Mouse (Mus musculus) MEL (cell line): ENCODE results near the gene Cux1. TPM values are rescaled to one million over a fixed set of nuclear protein-coding genes. Genes with fewer than 3 reads are reported as not detected.

Experiments used
- DNase-seq: peaks from one replicate; pipeline ENCODE4 v3.0.0; 2011; ENCODE audit warnings: low read depth, low spot score
- H3K27ac ChIP-seq: 2 replicates; pipeline ENCODE4 v1.5.1; 2012; ENCODE audit warnings: low read depth, mild to moderate bottlenecking, control low read depth, low read length, moderate library complexity; ENCODE audit not compliant: control insufficient read depth
- H3K27me3 ChIP-seq, 2 experiments: fragments of 150-350 bp in 1 of 2; sonication (generic) in 1 of 2; 2 replicates each; pipeline ENCODE4 v1.6.1; 2012; ENCODE audit warnings: low read length in 2 of 2, mild to moderate bottlenecking in 2 of 2, improper control_type of control experiment in 1 of 2, moderate library complexity in 1 of 2; ENCODE audit not compliant: insufficient read depth in 2 of 2, control insufficient read depth in 1 of 2
- H3K36me3 ChIP-seq, 2 experiments: 2 replicates each; pipeline ENCODE4 v1.6.1; 2012 to 2014; ENCODE audit warnings: low read length in 2 of 2, improper control_type of control experiment in 1 of 2, inconsistent platforms in 1 of 2, mild to moderate bottlenecking in 1 of 2; ENCODE audit not compliant: insufficient read depth in 2 of 2, control insufficient read depth in 1 of 2
- H3K4me1 ChIP-seq, 2 experiments: fragments of 150-350 bp in 1 of 2; sonication (generic) in 1 of 2; 2 replicates each; pipeline ENCODE4 v1.6.1; 2012; ENCODE audit warnings: low read length in 2 of 2, improper control_type of control experiment in 1 of 2, mild to moderate bottlenecking in 1 of 2; ENCODE audit not compliant: insufficient read depth in 2 of 2, control insufficient read depth in 1 of 2
- H3K4me3 ChIP-seq, 2 experiments: fragments of 150-350 bp in 1 of 2; sonication (generic) in 1 of 2; 2 replicates each; pipeline ENCODE4 v1.5.1; 2012; ENCODE audit warnings: low read depth in 2 of 2, low read length in 2 of 2, mild to moderate bottlenecking in 2 of 2, moderate library complexity in 2 of 2, control low read depth in 1 of 2, improper control_type of control experiment in 1 of 2; ENCODE audit not compliant: control insufficient read depth in 1 of 2, insufficient read depth in 1 of 2
- H3K79me2 ChIP-seq: 2 replicates; pipeline ENCODE4 v1.6.1; 2012; ENCODE audit warnings: mild to moderate bottlenecking, low read length, moderate library complexity; ENCODE audit not compliant: control insufficient read depth, poor library complexity, insufficient read depth
- H3K9ac ChIP-seq: 2 replicates; pipeline ENCODE4 v1.6.1; 2012; ENCODE audit warnings: low read depth, mild to moderate bottlenecking, control low read depth, low read length, moderate library complexity; ENCODE audit not compliant: control insufficient read depth, poor library complexity, severe bottlenecking
- H3K9me3 ChIP-seq: fragments of 150-350 bp; sonication (generic); replicated peaks from 2 replicates; pipeline ENCODE4 v1.6.1; 2012; ENCODE audit warnings: mild to moderate bottlenecking, low read length, improper control_type of control experiment, moderate library complexity; ENCODE audit not compliant: insufficient read depth
- CTCF ChIP-seq, 3 experiments: IDR thresholded peaks in 2 of 3; conservative IDR thresholded peaks in 1 of 3; 2 replicates each; pipeline ENCODE4 v1.5.1; 2011 to 2012; ENCODE audit warnings: low read length in 3 of 3, low read depth in 2 of 3, mild to moderate bottlenecking in 2 of 3, improper control_type of control experiment in 1 of 3, inconsistent platforms in 1 of 3, mixed read lengths in 1 of 3, moderate library complexity in 1 of 3; ENCODE audit not compliant: control insufficient read depth in 1 of 3, insufficient read depth in 1 of 3, poor library complexity in 1 of 3, severe bottlenecking in 1 of 3
- ELF1 ChIP-seq: IDR thresholded peaks from 2 replicates; pipeline ENCODE4 v1.6.1; 2014; ENCODE audit warnings: low read depth, mild to moderate bottlenecking, inconsistent platforms, low read length, improper control_type of control experiment, moderate library complexity
- EP300 ChIP-seq, 2 experiments: IDR thresholded peaks; 2 replicates each; pipeline ENCODE4 v1.6.1; 2011; ENCODE audit warnings: improper control_type of control experiment in 2 of 2, low read length in 2 of 2, low read depth in 1 of 2, mild to moderate bottlenecking in 1 of 2
- ETS1 ChIP-seq: IDR thresholded peaks from 2 replicates; pipeline ENCODE4 v1.6.1; 2012; ENCODE audit warnings: low read depth, mild to moderate bottlenecking, inconsistent platforms, low read length, improper control_type of control experiment, moderate library complexity
- GABPA ChIP-seq: IDR thresholded peaks from 2 replicates; pipeline ENCODE4 v1.6.1; 2012; ENCODE audit warnings: low read depth, mild to moderate bottlenecking, inconsistent platforms, low read length, improper control_type of control experiment, moderate library complexity
- HCFC1 ChIP-seq: IDR thresholded peaks from 2 replicates; pipeline ENCODE4 v1.6.1; 2012; ENCODE audit warnings: low read depth, mild to moderate bottlenecking, inconsistent platforms, low read length, improper control_type of control experiment, moderate library complexity
- KAT2A ChIP-seq: conservative IDR thresholded peaks from 2 replicates; pipeline ENCODE4 v1.6.1; 2012; ENCODE audit warnings: low read depth, low read length, improper control_type of control experiment, inconsistent platforms
- MAFK ChIP-seq: IDR thresholded peaks from 2 replicates; pipeline ENCODE4 v1.6.1; 2011; ENCODE audit warnings: low read depth, mild to moderate bottlenecking, low read length, improper control_type of control experiment, borderline replicate concordance
- MAZ ChIP-seq: IDR thresholded peaks from 2 replicates; pipeline ENCODE4 v1.6.1; 2012; ENCODE audit warnings: low read depth, mild to moderate bottlenecking, inconsistent platforms, low read length, improper control_type of control experiment
- MEF2A ChIP-seq: IDR thresholded peaks from 2 replicates; pipeline ENCODE4 v1.6.1; 2014; ENCODE audit warnings: low read depth, mild to moderate bottlenecking, inconsistent platforms, low read length, improper control_type of control experiment; ENCODE audit not compliant: poor library complexity, insufficient replicate concordance, severe bottlenecking; ENCODE audit errors: extremely low read depth
- NRF1 ChIP-seq: IDR thresholded peaks from 2 replicates; pipeline ENCODE4 v1.6.1; 2014; ENCODE audit warnings: low read depth, mild to moderate bottlenecking, inconsistent platforms, low read length, improper control_type of control experiment, moderate library complexity; ENCODE audit not compliant: poor library complexity, insufficient read depth, severe bottlenecking
- POLR2AphosphoS5 ChIP-seq: IDR thresholded peaks from 2 replicates; pipeline ENCODE4 v1.6.1; 2012; ENCODE audit warnings: low read depth, borderline replicate concordance, mild to moderate bottlenecking, inconsistent platforms, low read length, moderate library complexity, mixed read lengths
- TBP ChIP-seq: IDR thresholded peaks from 2 replicates; pipeline ENCODE4 v1.8.0; 2011; ENCODE audit warnings: low read depth, low read length, improper control_type of control experiment
- TCF12 ChIP-seq: IDR thresholded peaks from 2 replicates; pipeline ENCODE4 v1.6.1; 2014; ENCODE audit warnings: low read depth, mild to moderate bottlenecking, inconsistent platforms, low read length, improper control_type of control experiment, moderate library complexity
- USF1 ChIP-seq: IDR thresholded peaks from 2 replicates; pipeline ENCODE4 v1.6.1; 2014; ENCODE audit warnings: low read depth, mild to moderate bottlenecking, inconsistent platforms, low read length, improper control_type of control experiment, moderate library complexity
- USF2 ChIP-seq, 2 experiments: IDR thresholded peaks; 2 replicates each; pipeline ENCODE4 v1.6.1; 2011 to 2012; ENCODE audit warnings: improper control_type of control experiment in 2 of 2, low read length in 2 of 2, borderline replicate concordance in 1 of 2, inconsistent platforms in 1 of 2, low read depth in 1 of 2, mild to moderate bottlenecking in 1 of 2; ENCODE audit not compliant: insufficient read depth in 1 of 2
- ZKSCAN1 ChIP-seq: IDR thresholded peaks from 2 replicates; pipeline ENCODE4 v1.6.1; 2012; ENCODE audit warnings: low read depth, mild to moderate bottlenecking, inconsistent platforms, low read length, improper control_type of control experiment, moderate library complexity
- polyA plus RNA-seq, 2 experiments: library from polyadenylated mRNA; stranded (reverse) in 1 of 2; unstranded in 1 of 2; fragments of >175 nt in 1 of 2; fragments of >200 nt in 1 of 2; gene quantifications; 2 replicates each; pipeline versions ENCODE4 v1.2.1 to v1.2.4; 2012; ENCODE audit warnings: low replicate concordance in 2 of 2, low read depth in 1 of 2; ENCODE audit not compliant: insufficient read length in 2 of 2, insufficient read depth in 1 of 2, missing spikeins in 1 of 2
- total RNA-seq: library from RNA; depleted of rRNA; stranded (reverse); fragments of 300-350 nt; gene quantifications from 2 replicates; pipeline ENCODE4 v1.2.3, GENCODE M21; 2012

Cux1 gene
- total and polyA plus RNA-seq, 3 experiments = 71.1 to 104 TPM; not detected in 1

GRCm38 (mm10) chr5:136300880-136301279 lies 266.4 kb downstream of the Cux1 start:
- Histone ChIP-seq H3K27me3 (no peaks in the 10 kb centered on the region), H3K9me3 (no peaks in the 10 kb centered on the region), H3K79me2 (no peaks in the 10 kb centered on the region), H3K36me3 (peaks cover 9 to 28% of the 10 kb centered on the region in 2 experiments), H3K4me1 (peaks cover 6 to 8% of the 10 kb centered on the region in 2 experiments), H3K4me3 (no peak overlapping the region), H3K27ac (no peak overlapping the region), H3K9ac (no peak overlapping the region)
- TF ChIP-seq KAT2A = no peak
- no peak for TF ChIP-seq EP300 (IDR thresholded peaks at IDR 0.05; ENCODE audit: low read depth in 1 of 2, low read length in 2 of 2)
- no peak for TF ChIP-seq HCFC1
- no peak for TF ChIP-seq MAFK
- no peak for TF ChIP-seq TBP
- DNase-seq = no peak

- no peak for DNase-seq
- TF ChIP-seq USF1 (no peak), POLR2AphosphoS5 (no peak), GABPA (no peak), CTCF (IDR thresholded peaks at IDR 0.05 in 2 of 3, conservative IDR thresholded peaks at IDR 0.05 in 1 of 3; ENCODE audit: control insufficient read depth in 1 of 3, insufficient read depth in 1 of 3, low read depth in 2 of 3, low read length in 3 of 3, poor library complexity in 1 of 3, severe bottlenecking in 1 of 3) (no peak), ELF1 (no peak), MAZ (no peak), NRF1 (no peak), MEF2A (no peak), ETS1 (no peak), USF2 (IDR thresholded peaks at IDR 0.05; ENCODE audit: borderline replicate concordance in 1 of 2, insufficient read depth in 1 of 2, low read depth in 1 of 2, low read length in 2 of 2) (no peak), ZKSCAN1 (no peak), TCF12 (no peak)
- Histone ChIP-seq H3K27me3 (no peaks in the 10 kb centered on the region), H3K9ac (no peak overlapping the region), H3K4me3 (no peak overlapping the region), H3K27ac (no peak overlapping the region), H3K4me1 (peaks cover 6 to 8% of the 10 kb centered on the region in 2 experiments), H3K79me2 (no peaks in the 10 kb centered on the region), H3K9me3 (no peaks in the 10 kb centered on the region), H3K36me3 (peaks cover 9 to 24% of the 10 kb centered on the region in 2 experiments)
Observed at GRCm38 (mm10) chr5:136297691-136298090, 269.6 kb downstream of the Cux1 start.
